Mouse (Mus musculus): ENCODE data around the gene Frs3.

- TF ChIP-seq MAX (IDR thresholded peaks at IDR 0.05) (no peak), CTCF (IDR thresholded peaks at IDR 0.05; ENCODE audit: control insufficient read depth, insufficient read depth, insufficient read length) (no peak), CEBPB (IDR thresholded peaks at IDR 0.05; ENCODE audit: low read depth) (no peak), MYOD1 (IDR thresholded peaks at IDR 0.05; ENCODE audit: control insufficient read depth, insufficient read length, low read depth) (no peak), FOSL1 (IDR thresholded peaks at IDR 0.05; ENCODE audit: insufficient read depth, low read length, poor library complexity, severe bottlenecking) (no peak), MYOG (IDR thresholded peaks at IDR 0.05; ENCODE audit: control insufficient read depth, extremely low read depth, insufficient read length) (no peak)
These were observed 30.9 kb upstream of the Frs3 start for GRCm38 (mm10) chr17:47657901-47658300.
